10 mouse cellular contexts compared by ENCODE assay signal in genomic region chr17:83197361-83197923, GRCm38 (mm10). TPM values are rescaled to one million over a fixed set of nuclear protein-coding genes. Genes with fewer than 3 reads are reported as not detected.
DNase-seq lines count a peak whose midpoint lies in the region; ATAC-seq and TF ChIP-seq lines count a peak whose summit lies in the region.
"Had no signal": no experiment of that assay in that cellular context is flagged by ENCODE, and none has a peak within 500 bp of the region (broad histone marks: within the 10 kb centered on the region; RNA-seq: fewer than 3 reads in every experiment).

No protein-coding gene starts in this region.

- no peak for ATAC-seq in midbrain, postnatal 0 days (ENCODE audit: low FRiP score)
- ATAC-seq in kidney, embryonic 14.5 days (ENCODE audit: low FRiP score, low TSS enrichment) = peak; percentile 91
- peak; percentile 54; the same call in 1 of the 2 replicates for ATAC-seq in stomach, embryonic 16.5 days (ENCODE audit: insufficient read depth, low FRiP score)
- no peak for ATAC-seq in megakaryocyte progenitor cell, adult 5-6 weeks (replicated peaks; ENCODE audit: poor library complexity)
- ATAC-seq: inflammation-experienced regulatory T-cells, adult 6 months had no signal

- no peak for TF ChIP-seq POLR2A in cerebellum, adult 2 months (IDR thresholded peaks at IDR 0.05; ENCODE audit: borderline replicate concordance, insufficient read depth, low read length)

- peaks cover 44% of the 10 kb centered on the region for H3K4me1 ChIP-seq in midbrain, embryonic 10.5 days
- no peaks in the 10 kb centered on the region; the same call in 1 of the 2 replicates for H3K4me1 ChIP-seq in midbrain, postnatal 0 days (ENCODE audit: insufficient read depth, low read length)
- peaks cover 57% of the 10 kb centered on the region for H3K4me1 ChIP-seq in kidney, embryonic 14.5 days (ENCODE audit: control insufficient read depth, insufficient read depth, low read length)
- H3K4me1 ChIP-seq in stomach, embryonic 16.5 days (ENCODE audit: control insufficient read depth, insufficient read depth, low read length) = peaks cover 15% of the 10 kb centered on the region
- H3K4me1 ChIP-seq in cerebellum, adult 2 months (ENCODE audit: control insufficient read depth, insufficient read depth, low read length) = no peaks in the 10 kb centered on the region

- no peak overlapping the region for H3K4me3 ChIP-seq in midbrain, embryonic 10.5 days
- no peak overlapping the region for H3K4me3 ChIP-seq in midbrain, postnatal 0 days (ENCODE audit: low read depth, low read length)
- no peak overlapping the region for H3K4me3 ChIP-seq in kidney, embryonic 14.5 days (ENCODE audit: low read length)
- no peak overlapping the region for H3K4me3 ChIP-seq in stomach, embryonic 16.5 days (replicated peaks; ENCODE audit: low read length)
- no peak overlapping the region for H3K4me3 ChIP-seq in cerebellum, adult 2 months (replicated peaks; ENCODE audit: insufficient read depth, low read depth, low read length)
- H3K4me3 ChIP-seq: myocyte had no signal

- no peak for DNase-seq in midbrain, embryonic 10.5 days (ENCODE audit: low spot score)
- no peak for DNase-seq in midbrain, postnatal 0 days (ENCODE audit: low spot score)
- peak; percentile 63 for DNase-seq in heart, adult 8-10 months (ENCODE audit: low spot score)
- DNase-seq in cerebellum, adult 2 months = no peak
- DNase-seq in T-cell, adult 2 months (ENCODE audit: low spot score) = no peak

- H3K9ac ChIP-seq in midbrain, postnatal 0 days (replicated peaks; ENCODE audit: low read length, poor library complexity, severe bottlenecking) = no peak overlapping the region
- H3K9ac ChIP-seq in kidney, embryonic 14.5 days (ENCODE audit: low read depth, low read length) = no peak overlapping the region
- no peak overlapping the region for H3K9ac ChIP-seq in stomach, embryonic 16.5 days (ENCODE audit: low read length)

- H3K27me3 ChIP-seq in midbrain, embryonic 10.5 days (ENCODE audit: low read depth, poor library complexity, severe bottlenecking) = peaks cover 99% of the 10 kb centered on the region
- H3K27me3 ChIP-seq in midbrain, postnatal 0 days (ENCODE audit: insufficient read depth, low read length) = 0 out of 2 replicates have a peak, but pooled peaks cover 6% of the 10 kb centered on the region
- H3K27me3 ChIP-seq in kidney, embryonic 14.5 days (ENCODE audit: control insufficient read depth, insufficient read depth, low read length) = no peaks in the 10 kb centered on the region
- no peaks in the 10 kb centered on the region for H3K27me3 ChIP-seq in stomach, embryonic 16.5 days (ENCODE audit: control insufficient read depth, insufficient read depth, low read length)
- no peaks in the 10 kb centered on the region; the same call in 1 of the 2 replicates for H3K27me3 ChIP-seq in cerebellum, adult 2 months (ENCODE audit: control insufficient read depth, insufficient read depth, low read length)

- H3K36me3 ChIP-seq in midbrain, embryonic 10.5 days = no peaks in the 10 kb centered on the region
- H3K36me3 ChIP-seq in midbrain, postnatal 0 days (ENCODE audit: insufficient read depth, low read length) = no peaks in the 10 kb centered on the region
- H3K36me3 ChIP-seq in kidney, embryonic 14.5 days (ENCODE audit: control insufficient read depth, insufficient read depth, low read length) = no peaks in the 10 kb centered on the region
- no peaks in the 10 kb centered on the region for H3K36me3 ChIP-seq in stomach, embryonic 16.5 days (ENCODE audit: control insufficient read depth, insufficient read depth, low read length)

- 52% methylated on average over 4 of the region's 4 CpGs for WGBS in midbrain, embryonic 10.5 days
- WGBS in midbrain, postnatal 0 days = 57% methylated on average over 4 of the region's 4 CpGs
- WGBS in kidney, embryonic 14.5 days = 3% methylated on average over 4 of the region's 4 CpGs
- 39% methylated on average over 4 of the region's 4 CpGs for WGBS in stomach, embryonic 16.5 days
- 74% methylated on average over 4 of the region's 4 CpGs for WGBS in cerebellum, adult 2 months

- peak overlapping the region; percentile 46; the same call in 1 of the 2 replicates for H3K27ac ChIP-seq in midbrain, embryonic 10.5 days (replicated peaks)
- H3K27ac ChIP-seq in midbrain, postnatal 0 days (ENCODE audit: low read depth, low read length) = no peak overlapping the region
- peak overlapping the region; percentile 95 for H3K27ac ChIP-seq in kidney, embryonic 14.5 days (ENCODE audit: low read depth, low read length)
- H3K27ac ChIP-seq in stomach, embryonic 16.5 days (ENCODE audit: low read length) = peak overlapping the region; percentile 43
- H3K27ac ChIP-seq in cerebellum, adult 2 months (ENCODE audit: insufficient read depth, low read length) = no peak overlapping the region

- TF ChIP-seq CTCF in midbrain, postnatal 0 days (IDR thresholded peaks at IDR 0.05) = no peak
- no peak for TF ChIP-seq CTCF in cerebellum, adult 2 months (IDR thresholded peaks at IDR 0.05; ENCODE audit: borderline replicate concordance, insufficient read depth, low read depth, low read length)

- no peaks in the 10 kb centered on the region for H3K9me3 ChIP-seq in midbrain, embryonic 10.5 days (replicated peaks)
- H3K9me3 ChIP-seq in midbrain, postnatal 0 days (ENCODE audit: low read length) = no peaks in the 10 kb centered on the region
- H3K9me3 ChIP-seq in kidney, embryonic 14.5 days (ENCODE audit: control insufficient read depth, low read length) = no peaks in the 10 kb centered on the region
- no peaks in the 10 kb centered on the region for H3K9me3 ChIP-seq in stomach, embryonic 16.5 days (replicated peaks; ENCODE audit: control insufficient read depth, low read length)

- H3K4me2 ChIP-seq in midbrain, postnatal 0 days (ENCODE audit: low read depth, low read length, poor library complexity, severe bottlenecking) = no peak overlapping the region
- no peak overlapping the region for H3K4me2 ChIP-seq in kidney, embryonic 14.5 days (replicated peaks; ENCODE audit: low read depth, low read length)
- H3K4me2 ChIP-seq in stomach, embryonic 16.5 days (ENCODE audit: low read depth, low read length) = no peak overlapping the region

RNA-seq across cellular contexts. Expression of gene Pkdcc, which starts 17.6 kb away (rescaled TPM):
- 4.9 and 6.0 TPM in 2 replicates for polyA plus RNA-seq in midbrain, embryonic 10.5 days (2016; fragmentation: Nextera tagmentation; extraction: Ambion mirVana)
- 27.8 and 33.7 TPM in 2 replicates for total RNA-seq in midbrain, postnatal 0 days (2014; rRNA removed)
- 2.1 and 2.2 TPM in 2 replicates for polyA plus RNA-seq in midbrain, postnatal 0 days (2015; fragmentation: Nextera tagmentation; extraction: Ambion mirVana)
- total RNA-seq in heart, adult 8-10 months (2022) = 10 to 100 TPM; 46.4 to 59.2 (median 52.7) TPM
- polyA plus RNA-seq in kidney, embryonic 14.5 days (2014; fragmentation: Nextera tagmentation; extraction: Ambion mirVana) = 48.7 and 82.9 TPM in 2 replicates
- polyA plus RNA-seq in stomach, embryonic 16.5 days (2015; fragmentation: Nextera tagmentation; extraction: Ambion mirVana) = 16.2 and 16.4 TPM in 2 replicates
- total RNA-seq in megakaryocyte progenitor cell, adult 5-6 weeks (2015) = 0.24 and 0.52 TPM in 2 replicates
- total RNA-seq in megakaryocyte progenitor cell, adult 5-6 weeks (2017) = 1.0 and 1.1 TPM in 2 replicates
- polyA plus RNA-seq in cerebellum, adult 2 months (2012; rRNA removed) = 9.0 and 11.6 TPM in 2 replicates

Comparison
In these comparisons a context has a peak if more than half of its experiments do, and no peak if none do; other contexts are left out.
1. H3K27ac ChIP-seq: peak in midbrain, embryonic 10.5 days (single experiment), kidney, embryonic 14.5 days (single experiment) and stomach, embryonic 16.5 days (single experiment); none in midbrain, postnatal 0 days (single experiment) and cerebellum, adult 2 months (single experiment).
2. ATAC-seq: peak in kidney, embryonic 14.5 days (single experiment) and stomach, embryonic 16.5 days (single experiment); none in midbrain, postnatal 0 days (single experiment) and megakaryocyte progenitor cell, adult 5-6 weeks (single experiment).